Mouse (Mus musculus) embryonic fibroblast, embryonic 13.5 days (primary cell): ENCODE results near the gene Rybp.

Experiments used
- CTCF ChIP-seq: IDR thresholded peaks from 2 replicates; pipeline ENCODE4 v1.5.1; 2011; ENCODE audit warnings: mild to moderate bottlenecking, control low read depth, low read length, moderate library complexity, borderline replicate concordance; ENCODE audit not compliant: insufficient read depth
- POLR2A ChIP-seq: IDR thresholded peaks from 2 replicates; pipeline ENCODE4 v1.6.1; 2011; ENCODE audit warnings: low read depth, mild to moderate bottlenecking, control low read depth, low read length, moderate library complexity

- TF ChIP-seq CTCF: no peak
- no peak for TF ChIP-seq POLR2A
Measured at GRCm38 (mm10) chr6:100271992-100272391, 15.3 kb downstream of the Rybp start.
